Mouse (Mus musculus) embryonic facial prominence, embryonic 10.5 days (tissue): ENCODE data around the gene Met. TPM values are rescaled to one million over a fixed set of nuclear protein-coding genes. Genes with fewer than 3 reads are reported as not detected.
A peak's percentile ranks its signal among the peaks of the same experiment; 100 is the strongest.

Experiments used
- DNase-seq: peaks from one replicate; pipeline ENCODE4 v3.0.0-alpha.2; 2017; ENCODE audit warnings: low spot score
- H3K27ac ChIP-seq: fragments of 300-500 bp; sonication (generic); replicated peaks from 2 replicates; pipeline ENCODE4 v1.5.1; 2016; ENCODE audit warnings: mild to moderate bottlenecking
- H3K27me3 ChIP-seq: fragments of 300-500 bp; sonication (generic); replicated peaks from 2 replicates; pipeline ENCODE4 v1.6.1; 2016; ENCODE audit warnings: low read depth, mild to moderate bottlenecking; ENCODE audit not compliant: poor library complexity, severe bottlenecking
- H3K36me3 ChIP-seq: fragments of 300-500 bp; sonication (generic); replicated peaks from 2 replicates; pipeline ENCODE4 v1.6.1; 2016; ENCODE audit warnings: mild to moderate bottlenecking, moderate library complexity
- H3K4me1 ChIP-seq: fragments of 300-500 bp; sonication (generic); 2 replicates; pipeline ENCODE4 v1.6.1; 2016
- H3K4me3 ChIP-seq: fragments of 300-500 bp; sonication (generic); 2 replicates; pipeline ENCODE4 v1.5.1; 2016; ENCODE audit warnings: mild to moderate bottlenecking, moderate library complexity
- H3K9me3 ChIP-seq: fragments of 300-500 bp; sonication (generic); 2 replicates; pipeline ENCODE4 v1.6.1; 2016; ENCODE audit warnings: mild to moderate bottlenecking
- WGBS: fragments of 180-500 bp; shearing (Covaris S2); methylation state at CpG from one replicate; pipeline ENCODE4 v1.1.7; 2016; 5-methylcytosine and 5-hydroxymethylcytosine counted together
- polyA plus RNA-seq: library from polyadenylated mRNA; unstranded; fragments of >200 nt; fragmentation: Nextera tagmentation; extraction: Ambion mirVana; gene quantifications from 2 replicates; pipeline ENCODE4 v1.2.1, GENCODE M21; 2016

Gene Met
- polyA plus RNA-seq = 1.9 and 2.0 TPM in 2 replicates

- peak; percentile 72 for DNase-seq
- WGBS = under 1% methylated on average over 78 of the region's 78 CpGs
- peaks cover 82% of the 10 kb centered on the region for H3K27me3 ChIP-seq
Observed at GRCm38 (mm10) chr6:17463434-17464280, at the start of gene Met. Gene Met, plus strand, starts transcription at chr6:17463800.

GRCm38 (mm10) chr6:17418226-17418625 lies 45.4 kb upstream of the Met start:
- Histone ChIP-seq H3K36me3 (no peaks in the 10 kb centered on the region), H3K27ac (no peak overlapping the region), H3K4me1 (no peaks in the 10 kb centered on the region; the same call in 1 of the 2 replicates), H3K9me3 (no peaks in the 10 kb centered on the region), H3K4me3 (no peak overlapping the region), H3K27me3 (no peaks in the 10 kb centered on the region)
- no peak for DNase-seq
- 69% methylated on average over 7 of the region's 7 CpGs for WGBS

More at GRCm38 (mm10) chr6:17463434-17464280, at the start of gene Met:
- no peaks in the 10 kb centered on the region for H3K36me3 ChIP-seq
- peak within 1 kb of the TSS; percentile 81 for H3K27ac ChIP-seq
- no peaks in the 10 kb centered on the region for H3K9me3 ChIP-seq
- peaks cover 15% of the 10 kb centered on the region for H3K4me1 ChIP-seq
- H3K4me3 ChIP-seq = peak within 1 kb of the TSS; percentile 81

GRCm38 (mm10) chr6:17422432-17422831 lies 41.2 kb upstream of the Met start:
- H3K9me3 ChIP-seq = no peaks in the 10 kb centered on the region
- H3K4me1 ChIP-seq = no peaks in the 10 kb centered on the region; the same call in 1 of the 2 replicates
- H3K36me3 ChIP-seq = no peaks in the 10 kb centered on the region
- no peak overlapping the region for H3K4me3 ChIP-seq
- DNase-seq = no peak
- H3K27me3 ChIP-seq = no peaks in the 10 kb centered on the region
- no peak overlapping the region for H3K27ac ChIP-seq
- 97% methylated on average over 1 of the region's 1 CpGs for WGBS

GRCm38 (mm10) chr6:17429041-17429440 lies 34.6 kb upstream of the Met start:
- H3K4me1 ChIP-seq = peaks cover 7% of the 10 kb centered on the region
- no peaks in the 10 kb centered on the region for H3K9me3 ChIP-seq
- 58% methylated on average over 3 of the region's 3 CpGs for WGBS
- no peak overlapping the region for H3K27ac ChIP-seq
- no peaks in the 10 kb centered on the region for H3K27me3 ChIP-seq
- no peaks in the 10 kb centered on the region for H3K36me3 ChIP-seq
- no peak overlapping the region for H3K4me3 ChIP-seq
- peak; percentile 16 for DNase-seq

- Histone ChIP-seq H3K9me3 (no peaks in the 10 kb centered on the region), H3K27me3 (no peaks in the 10 kb centered on the region), H3K4me1 (peaks cover 8% of the 10 kb centered on the region), H3K36me3 (no peaks in the 10 kb centered on the region), H3K4me3 (no peak overlapping the region), H3K27ac (no peak overlapping the region)
- WGBS = 77% methylated on average over 3 of the region's 3 CpGs
- DNase-seq = no peak
Observed at GRCm38 (mm10) chr6:17429611-17430010, 34.0 kb upstream of the Met start.

GRCm38 (mm10) chr6:17443311-17443710 lies 20.3 kb upstream of the Met start:
- Histone ChIP-seq H3K4me1 (no peaks in the 10 kb centered on the region), H3K9me3 (no peaks in the 10 kb centered on the region), H3K27ac (no peak overlapping the region), H3K27me3 (no peaks in the 10 kb centered on the region), H3K4me3 (no peak overlapping the region), H3K36me3 (no peaks in the 10 kb centered on the region)
- no peak for DNase-seq
- 92% methylated on average over 4 of the region's 4 CpGs for WGBS

GRCm38 (mm10) chr6:17451305-17451704 lies 12.3 kb upstream of the Met start:
- H3K4me1 ChIP-seq = no peaks in the 10 kb centered on the region
- no peak overlapping the region for H3K4me3 ChIP-seq
- no peaks in the 10 kb centered on the region for H3K9me3 ChIP-seq
- no peak for DNase-seq
- no peak overlapping the region for H3K27ac ChIP-seq
- WGBS = 20% methylated on average over 5 of the region's 5 CpGs
- H3K36me3 ChIP-seq = no peaks in the 10 kb centered on the region
- no peaks in the 10 kb centered on the region for H3K27me3 ChIP-seq

GRCm38 (mm10) chr6:17455116-17455515 lies 8.5 kb upstream of the Met start:
- DNase-seq = no peak
- Histone ChIP-seq H3K9me3 (no peaks in the 10 kb centered on the region), H3K27me3 (peaks cover 7% of the 10 kb centered on the region), H3K36me3 (no peaks in the 10 kb centered on the region), H3K27ac (no peak overlapping the region), H3K4me3 (no peak overlapping the region), H3K4me1 (no peaks in the 10 kb centered on the region)
- WGBS = 87% methylated on average over 1 of the region's 1 CpGs

- Histone ChIP-seq H3K4me3 (no peak overlapping the region), H3K9me3 (no peaks in the 10 kb centered on the region), H3K27ac (no peak overlapping the region), H3K27me3 (peaks cover 51% of the 10 kb centered on the region), H3K36me3 (no peaks in the 10 kb centered on the region), H3K4me1 (peaks cover 15% of the 10 kb centered on the region)
- WGBS = 48% methylated on average over 6 of the region's 6 CpGs
- DNase-seq = no peak
Observed at GRCm38 (mm10) chr6:17459561-17459960, 4.0 kb upstream of the Met start.

GRCm38 (mm10) chr6:17461435-17461834 lies 2.2 kb upstream of the Met start:
- 80% methylated on average over 7 of the region's 7 CpGs for WGBS

GRCm38 (mm10) chr6:17464281-17465025 lies 853 bp downstream of the Met start:
- no peaks in the 10 kb centered on the region for H3K9me3 ChIP-seq
- peaks cover 15% of the 10 kb centered on the region for H3K4me1 ChIP-seq
- no peak for DNase-seq
- H3K27ac ChIP-seq = peak overlapping the region; percentile 81
- H3K27me3 ChIP-seq = peaks cover 82% of the 10 kb centered on the region
- no peaks in the 10 kb centered on the region for H3K36me3 ChIP-seq
- WGBS = 13% methylated on average over 15 of the region's 15 CpGs
- H3K4me3 ChIP-seq = peak overlapping the region; percentile 81

More at GRCm38 (mm10) chr6:17461435-17461834, 2.2 kb upstream of the Met start:
- no peak overlapping the region for H3K4me3 ChIP-seq
- DNase-seq = no peak
- no peaks in the 10 kb centered on the region for H3K9me3 ChIP-seq
- peaks cover 15% of the 10 kb centered on the region for H3K4me1 ChIP-seq
- H3K36me3 ChIP-seq = no peaks in the 10 kb centered on the region
- no peak overlapping the region for H3K27ac ChIP-seq
- peaks cover 70% of the 10 kb centered on the region for H3K27me3 ChIP-seq

- Histone ChIP-seq H3K36me3 (no peaks in the 10 kb centered on the region), H3K4me3 (no peak overlapping the region), H3K27ac (no peak overlapping the region), H3K9me3 (no peaks in the 10 kb centered on the region), H3K4me1 (peaks cover 15% of the 10 kb centered on the region), H3K27me3 (peaks cover 65% of the 10 kb centered on the region)
- 86% methylated on average over 3 of the region's 3 CpGs for WGBS
- DNase-seq = no peak
Observed at GRCm38 (mm10) chr6:17466526-17466925, 2.9 kb downstream of the Met start.
